Mouse (Mus musculus): ENCODE measurements around the gene Musk.
"Not testable (repeated sequence)": the region's sequence is repeated elsewhere in the genome, so short reads cannot be mapped to it uniquely, and the experiment has no call there.

The Musk gene

DNA sequence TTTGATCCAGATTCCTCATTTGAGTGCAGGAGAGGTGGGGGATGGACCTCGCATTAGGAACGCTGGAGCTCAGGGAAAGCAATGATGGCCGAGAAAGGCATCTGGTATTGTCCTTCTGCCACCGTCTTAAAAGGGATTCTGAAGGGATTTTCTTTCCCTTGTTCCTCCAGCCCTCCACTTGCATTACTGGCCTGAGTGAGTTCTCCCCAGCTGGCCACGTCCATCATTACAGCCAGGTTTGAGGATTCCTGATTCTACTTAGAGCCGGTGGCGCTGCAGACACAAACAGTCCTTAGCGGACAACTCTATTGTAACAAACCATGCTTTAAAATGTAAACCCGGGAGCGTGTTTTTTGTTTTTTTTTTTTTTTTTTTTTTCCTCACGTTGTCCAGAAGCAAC is at the start of gene Musk:
Gene Musk (plus strand): TSS at position 274 of the 400 bp plus-strand sequence.
- DNase-seq, result no peak

DNA sequence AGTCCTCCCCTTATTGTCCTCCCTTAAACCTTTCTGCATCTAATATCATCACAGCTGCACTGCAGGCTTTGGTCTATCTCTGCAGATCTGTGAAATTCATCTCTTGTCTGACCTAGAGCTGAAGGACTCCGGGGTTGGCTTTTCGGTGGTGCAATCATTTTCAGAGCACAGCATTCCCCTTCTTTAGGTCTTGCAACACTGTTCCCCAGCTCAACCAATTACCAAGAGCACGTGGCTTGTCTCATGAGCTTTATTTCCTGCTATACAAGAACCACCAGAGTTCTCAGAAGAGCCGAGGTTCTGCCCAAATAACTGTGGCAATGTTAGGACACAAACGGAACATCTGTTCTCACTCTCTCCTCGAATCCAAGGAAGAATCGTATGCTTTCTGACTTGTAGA is 45.3 kb upstream of the Musk start:
- no peak for DNase-seq

GRCm38 (mm10) chr4:58245544-58245943 is 40.2 kb upstream of the Musk start:
- DNase-seq, result no peak

DNA sequence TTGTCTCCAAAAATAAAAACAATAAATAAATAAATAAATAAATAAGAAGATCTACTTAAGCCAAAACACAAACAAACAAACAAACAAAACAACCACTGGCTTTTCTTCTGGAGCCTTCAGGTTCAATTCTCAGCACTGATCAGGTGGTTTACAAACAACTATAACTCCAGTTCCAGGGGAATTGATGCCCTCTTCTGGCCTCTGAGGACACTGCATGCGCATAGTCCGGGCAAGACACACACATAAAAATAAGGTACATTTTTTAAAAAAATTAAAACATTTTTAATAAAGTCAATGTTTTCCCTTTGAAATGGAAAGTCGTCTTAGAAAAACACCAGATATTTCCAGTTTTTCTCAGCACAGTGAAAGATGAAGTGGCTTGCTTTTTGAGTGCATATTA is 33.4 kb upstream of the Musk start:
- no peak for DNase-seq

GRCm38 (mm10) chr4:58253410-58253809 is 32.4 kb upstream of the Musk start:
- no peak for DNase-seq

DNA sequence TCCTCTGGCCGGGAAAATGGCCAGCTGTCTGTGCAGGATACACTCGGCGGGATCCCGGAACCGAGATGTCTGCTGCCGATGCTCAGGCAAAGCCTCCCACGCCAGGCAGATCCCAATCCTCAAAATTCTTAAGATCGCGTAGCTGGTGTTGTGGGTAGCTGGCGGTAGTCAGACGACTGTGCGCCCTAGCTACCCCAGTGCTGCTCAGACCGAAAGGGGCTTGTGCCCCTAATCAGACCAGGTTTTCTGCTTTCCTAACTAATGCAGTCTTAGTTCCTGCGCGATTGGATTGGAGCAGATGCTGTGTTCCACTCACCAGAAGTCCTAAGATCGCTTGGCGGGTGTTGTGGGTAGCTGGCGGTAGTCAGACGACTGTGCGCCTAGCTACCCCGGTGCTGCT is 25.0 kb upstream of the Musk start:
- not testable (repeated sequence) for DNase-seq

GRCm38 (mm10) chr4:58266294-58266693 is 19.5 kb upstream of the Musk start:
- no peak for DNase-seq

DNA sequence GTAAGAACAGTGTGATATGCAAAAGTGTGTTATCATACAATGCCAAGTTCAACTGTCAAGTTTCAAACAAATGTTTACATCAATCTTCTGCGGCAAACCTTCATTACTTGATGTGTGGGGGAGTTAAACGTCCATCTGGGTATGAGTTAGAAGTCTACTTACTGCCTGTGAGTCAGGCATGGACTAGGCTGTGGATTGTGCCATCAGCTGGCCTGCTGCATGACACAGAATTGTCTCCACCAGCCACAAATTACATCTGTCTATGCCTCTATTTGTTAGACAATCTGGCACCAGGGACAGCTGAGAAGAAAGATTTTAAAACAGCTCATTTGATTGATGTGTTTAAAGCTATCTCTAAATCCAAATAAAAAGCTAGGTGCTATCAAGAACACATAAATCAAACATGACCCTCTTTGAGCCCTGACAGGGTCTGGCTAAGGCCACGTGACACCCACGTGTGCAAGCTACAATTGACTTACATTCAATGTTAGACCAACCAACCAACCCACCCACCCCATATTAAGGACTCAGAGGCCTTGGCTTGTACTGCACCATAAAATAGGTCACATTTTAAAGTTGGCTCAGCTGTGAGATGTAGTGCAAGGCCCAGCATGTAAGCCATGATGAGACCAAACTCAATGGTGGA is 16.7 kb upstream of the Musk start:
- DNase-seq, result no peak

DNA sequence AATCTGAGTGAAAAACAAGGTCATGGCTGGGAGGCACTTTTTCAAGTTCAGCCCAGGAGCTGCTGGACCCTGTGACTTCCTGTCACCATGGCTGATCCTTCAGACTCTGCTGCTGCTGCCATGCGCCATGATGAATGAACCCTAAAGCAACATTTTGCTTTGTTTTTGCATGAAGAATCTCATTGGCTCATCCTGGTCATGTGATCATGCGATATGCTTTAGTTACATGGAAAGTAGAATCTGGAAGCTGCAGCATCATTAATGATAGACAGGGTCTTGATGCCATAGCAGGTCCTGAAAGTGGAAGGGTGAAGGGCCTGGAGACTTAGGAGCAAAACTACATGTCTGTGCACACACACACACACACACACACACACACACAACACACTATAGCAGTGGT is 15.8 kb upstream of the Musk start:
- DNase-seq, result no peak

GRCm38 (mm10) chr4:58270956-58271355 is 14.8 kb upstream of the Musk start:
- no peak for DNase-seq

GRCm38 (mm10) chr4:58271504-58272162 is 14.1 kb upstream of the Musk start:
- no peak for DNase-seq

DNA sequence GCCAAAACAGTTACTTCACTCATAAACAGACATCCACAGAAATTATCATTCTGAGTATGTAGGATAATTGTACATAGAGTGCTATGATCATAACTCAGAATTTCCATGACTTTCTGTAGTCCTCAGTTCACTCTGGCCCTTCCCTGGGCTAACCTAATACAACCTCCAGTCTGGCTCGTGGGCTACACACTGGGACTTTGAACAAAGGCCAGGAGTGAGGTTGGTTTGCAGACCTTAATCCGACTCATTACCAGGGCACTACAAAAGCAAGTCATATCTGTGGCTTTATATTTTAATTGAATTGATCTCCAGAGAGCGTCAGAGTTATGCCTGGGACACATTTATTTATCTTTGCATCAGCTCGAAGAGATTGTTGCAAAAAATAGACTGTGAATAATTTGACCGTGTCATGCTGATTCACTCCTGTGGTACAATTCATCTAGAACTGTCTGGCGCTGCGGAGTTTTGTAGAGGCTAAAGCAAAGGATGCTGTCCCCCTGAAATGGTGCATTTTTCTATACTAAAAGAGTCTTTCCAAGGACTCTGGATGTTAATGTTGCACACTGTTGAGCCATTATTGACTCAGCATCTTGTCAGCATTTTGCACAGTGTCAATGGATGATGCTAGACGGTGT is 10.4 kb upstream of the Musk start:
- no peak for DNase-seq

DNA sequence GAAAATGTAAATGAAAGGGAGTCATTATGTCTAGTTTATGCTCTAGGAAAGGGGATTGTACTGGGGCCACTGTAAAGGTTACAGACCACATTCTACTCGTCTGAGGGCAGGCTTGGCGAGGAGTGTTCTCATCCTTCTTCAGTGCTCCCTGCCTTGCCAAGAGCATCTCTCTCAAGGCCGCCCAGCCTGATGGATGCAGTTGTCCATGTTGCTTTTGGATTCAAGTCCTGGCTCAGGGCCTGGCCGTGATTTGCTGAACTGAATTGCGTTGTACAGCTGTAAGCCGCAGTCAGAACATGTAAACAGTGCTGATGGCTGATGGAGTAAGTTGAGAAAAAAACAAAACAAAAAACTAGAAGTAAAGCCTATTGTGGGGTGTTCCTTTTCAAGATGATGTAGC is 7.4 kb upstream of the Musk start:
- no peak for DNase-seq

- no peak for DNase-seq
Observed at GRCm38 (mm10) chr4:58280121-58280520, 5.6 kb upstream of the Musk start.

GRCm38 (mm10) chr4:58286368-58287090 is 769 bp downstream of the Musk start:
- DNase-seq, result no peak

GRCm38 (mm10) chr4:58288753-58289152 is 3.0 kb downstream of the Musk start:
- DNase-seq, result no peak

- DNase-seq, result no peak
Observed at GRCm38 (mm10) chr4:58291828-58292227, 6.1 kb downstream of the Musk start.

DNA sequence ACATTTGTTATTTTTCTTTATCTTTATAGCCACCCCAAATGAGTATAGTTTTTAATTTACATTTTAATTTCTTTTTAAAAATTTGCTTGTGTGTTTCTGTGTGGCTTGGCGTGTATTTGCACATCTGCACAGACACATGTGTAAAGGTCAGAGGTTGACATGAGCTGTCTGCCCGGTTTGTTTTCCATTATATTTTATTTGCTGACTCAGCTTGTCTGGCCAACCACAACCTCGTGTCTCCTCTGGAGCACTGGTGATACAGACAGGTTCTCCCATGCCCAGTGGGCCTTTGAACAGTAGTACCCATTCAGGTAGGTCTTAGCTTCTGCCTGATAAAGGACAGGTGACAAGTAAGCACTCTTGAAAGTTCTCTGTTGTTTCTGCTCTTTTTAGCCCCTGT is 7.3 kb downstream of the Musk start:
- DNase-seq, result no peak

- DNase-seq, result no peak
Observed at GRCm38 (mm10) chr4:58303862-58304261, 18.1 kb downstream of the Musk start.

- DNase-seq, result no peak
Observed at GRCm38 (mm10) chr4:58304564-58304963, 18.8 kb downstream of the Musk start.

- no peak for DNase-seq
Observed at GRCm38 (mm10) chr4:58307421-58307820, 21.7 kb downstream of the Musk start.

DNA sequence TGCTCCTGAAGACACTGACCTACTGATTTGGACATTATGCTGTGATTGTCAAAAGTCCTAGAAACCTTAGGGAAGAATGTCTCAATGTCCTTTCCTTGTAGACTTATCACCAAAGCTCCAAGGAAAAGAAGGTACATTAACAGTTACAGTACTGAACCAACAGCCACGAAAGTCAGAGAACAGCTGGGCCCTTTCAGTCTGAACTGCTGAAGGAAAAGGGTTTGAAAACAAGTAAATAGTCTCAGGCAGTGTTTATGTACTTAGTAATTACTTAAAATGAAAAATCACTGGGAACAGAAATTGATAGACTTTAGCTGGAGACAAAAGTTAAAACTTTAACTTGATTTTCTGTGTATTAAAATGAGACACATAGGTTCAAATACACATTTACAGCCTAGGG is 27.6 kb downstream of the Musk start:
- no peak for DNase-seq

- DNase-seq, result no peak
Observed at GRCm38 (mm10) chr4:58314942-58315508, 29.3 kb downstream of the Musk start.
